Mouse (Mus musculus): ENCODE data around the gene A430005L14Rik. TPM values are rescaled to one million over a fixed set of nuclear protein-coding genes. Genes with fewer than 3 reads are reported as not detected.

Gene A430005L14Rik
- polyA plus RNA-seq, 1 experiment from 2014 or later = 20.7 TPM

DNA sequence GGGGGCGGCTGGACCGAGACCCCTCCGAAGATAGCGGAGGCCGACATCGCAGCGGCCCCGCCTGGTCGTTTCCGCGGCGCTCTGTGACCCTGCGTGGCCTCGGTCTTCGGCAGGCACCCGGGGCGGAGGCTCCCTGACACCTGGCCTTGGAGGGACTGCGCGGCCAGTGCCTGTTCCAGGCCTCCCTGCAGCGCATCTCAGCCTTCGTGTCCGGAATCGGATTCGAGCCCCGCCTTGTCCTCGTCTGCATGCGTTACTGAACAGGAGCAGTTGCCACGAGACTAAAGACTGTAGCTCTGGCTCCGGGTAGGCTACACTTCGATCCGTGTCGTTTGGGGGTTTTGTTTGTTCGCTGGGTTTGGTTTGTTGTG, 18.2 kb downstream of the A430005L14Rik start:
- no peak for TF ChIP-seq CTCF (IDR thresholded peaks at IDR 0.05)
- in situ Hi-C loops (cut with MboI; ENCODE audit: low pct_unique_long_range_greater_than_20kb) = no loop called here
- DNase-seq (ENCODE audit: low read depth, low spot score) (no peak), ATAC-seq (peak; percentile 72)
- no peaks in the 10 kb centered on the region for H3K27me3 ChIP-seq
- POLR2A ChIA-PET = interaction anchor here (1.0 kb wide), 1 partner anchor 15 kb away, joined by 3 read pairs; no protein-coding TSS in a partner anchor
- CTCF ChIA-PET = no interaction called here

DNA sequence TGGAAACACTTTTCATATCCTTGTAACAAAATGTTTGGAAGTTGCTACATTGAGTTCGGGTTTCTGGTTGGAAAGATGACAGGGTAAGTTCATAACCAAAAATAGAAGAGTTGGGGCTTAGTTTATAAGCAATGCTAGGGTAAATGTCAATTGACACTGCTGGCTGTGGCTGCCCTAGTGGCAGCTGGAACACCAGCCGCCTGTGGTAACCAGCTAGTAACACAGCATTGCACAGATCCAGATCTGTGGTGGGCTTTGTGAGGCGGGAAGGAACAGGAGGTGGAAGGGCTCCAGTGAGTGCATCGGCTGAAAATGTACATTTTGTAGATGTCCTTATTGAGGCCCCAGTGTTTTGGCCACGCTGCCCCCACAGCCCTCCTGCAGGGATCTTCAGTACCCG, 18.7 kb downstream of the A430005L14Rik start:
- in situ Hi-C loops (cut with MboI; ENCODE audit: low pct_unique_long_range_greater_than_20kb) = no loop called here
- ATAC-seq (no peak), DNase-seq (ENCODE audit: low read depth, low spot score) (no peak)
- ChIA-PET CTCF (no interaction called here), POLR2A (no interaction called here)
- no peak for TF ChIP-seq CTCF (IDR thresholded peaks at IDR 0.05)
- no peaks in the 10 kb centered on the region for H3K27me3 ChIP-seq

DNA sequence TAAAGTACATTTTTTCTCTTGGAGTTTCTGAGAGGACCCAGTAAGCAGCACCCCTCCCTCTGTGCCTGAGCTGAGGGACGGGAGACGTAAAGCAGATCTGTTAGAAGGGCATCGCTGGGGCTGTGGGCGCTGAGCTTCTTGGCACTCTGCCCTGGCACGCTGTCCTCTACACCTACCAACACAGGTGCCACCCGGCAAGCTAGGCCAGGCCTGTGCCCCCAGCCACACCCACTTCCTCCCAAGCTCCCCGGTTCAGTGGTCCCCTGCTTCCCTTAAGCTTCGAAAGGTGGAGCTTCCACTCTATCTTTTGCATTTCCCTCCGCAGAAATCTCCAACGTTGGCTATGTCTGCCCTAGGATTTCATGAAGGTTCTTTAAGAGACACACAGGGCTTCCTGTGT, 22.2 kb downstream of the A430005L14Rik start:
- no peak for TF ChIP-seq CTCF (IDR thresholded peaks at IDR 0.05)
- no peak for ATAC-seq
- ChIA-PET CTCF (interaction anchor here (1.4 kb wide), 1 partner anchor 9 kb away, joined by 3 read pairs; no protein-coding TSS in a partner anchor), POLR2A (no interaction called here)
- no peaks in the 10 kb centered on the region for H3K27me3 ChIP-seq
- no peak for DNase-seq (ENCODE audit: low read depth, low spot score)
- in situ Hi-C loops (cut with MboI; ENCODE audit: low pct_unique_long_range_greater_than_20kb) = no loop called here

DNA sequence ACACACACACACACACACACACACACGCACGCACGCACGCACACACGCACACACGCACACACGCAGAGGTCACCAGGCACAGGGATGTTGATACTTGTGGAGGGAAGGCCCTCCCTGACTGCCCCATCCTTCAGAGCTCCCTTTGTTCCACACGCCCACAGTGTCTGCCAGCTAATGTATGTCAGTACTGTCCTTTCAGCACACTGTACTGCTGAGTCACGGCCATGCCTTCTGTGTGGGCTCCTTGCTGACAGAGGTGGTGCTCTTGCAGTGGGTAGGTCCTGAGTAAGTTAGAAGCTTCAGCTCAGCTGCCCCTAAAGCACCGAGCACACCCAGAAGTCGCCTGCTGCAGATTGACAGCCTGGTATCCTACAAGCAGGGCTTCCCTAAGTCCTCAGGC, 23.4 kb downstream of the A430005L14Rik start:
- ATAC-seq (no peak), DNase-seq (ENCODE audit: low read depth, low spot score) (no peak)
- H3K27me3 ChIP-seq = no peaks in the 10 kb centered on the region
- CTCF ChIA-PET = no interaction called here
- in situ Hi-C loops (cut with MboI; ENCODE audit: low pct_unique_long_range_greater_than_20kb) = no loop called here
- POLR2A ChIA-PET = no interaction called here
- TF ChIP-seq CTCF (IDR thresholded peaks at IDR 0.05) = no peak

DNA sequence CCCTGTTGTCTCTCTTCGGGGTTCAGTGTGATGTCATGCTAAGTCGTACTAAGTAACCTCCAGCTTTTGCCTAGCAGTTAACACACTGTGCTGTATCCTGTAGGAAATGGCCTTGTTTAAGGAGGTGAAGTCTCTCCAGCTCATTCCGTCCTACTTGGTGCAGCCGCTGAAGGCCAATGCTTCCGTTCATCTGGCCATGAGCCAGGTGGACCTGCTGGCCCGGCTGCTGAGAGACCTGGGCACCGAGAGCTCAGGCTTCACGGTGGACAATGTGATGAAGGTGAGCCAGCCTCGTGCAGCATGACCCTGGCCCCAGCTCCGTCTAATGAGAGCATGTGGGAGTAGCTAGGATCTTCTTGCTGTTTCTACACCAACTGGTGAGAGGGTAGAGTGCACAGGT, 35.7 kb downstream of the A430005L14Rik start:
- no peaks in the 10 kb centered on the region for H3K27me3 ChIP-seq
- ATAC-seq (no peak), DNase-seq (ENCODE audit: low read depth, low spot score) (no peak)
- ChIA-PET CTCF (no interaction called here), POLR2A (no interaction called here)
- no peak for TF ChIP-seq CTCF (IDR thresholded peaks at IDR 0.05)
- in situ Hi-C loops (cut with MboI; ENCODE audit: low pct_unique_long_range_greater_than_20kb) = no loop called here

DNA sequence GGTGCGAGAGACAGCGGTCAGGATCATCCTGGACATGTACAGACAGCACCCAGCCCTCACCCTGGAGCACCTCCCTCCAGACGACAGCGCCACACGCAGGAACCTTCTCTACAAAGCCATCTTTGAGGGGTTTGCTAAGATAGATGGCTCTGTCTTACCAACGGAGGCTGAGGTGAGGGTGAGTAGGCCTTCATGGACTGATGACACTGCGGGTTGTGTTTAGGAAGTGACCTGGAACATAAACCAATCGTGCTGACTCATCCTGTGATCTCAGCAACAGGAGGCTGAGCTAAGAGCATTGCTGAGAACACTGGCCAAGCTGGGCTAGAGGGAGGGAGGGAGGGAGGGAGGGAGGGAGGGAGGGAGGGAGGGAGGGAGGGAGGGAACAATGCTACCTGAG, 36.5 kb downstream of the A430005L14Rik start:
- ChIA-PET POLR2A (no interaction called here), CTCF (no interaction called here)
- in situ Hi-C loops (cut with MboI; ENCODE audit: low pct_unique_long_range_greater_than_20kb) = no loop called here
- H3K27me3 ChIP-seq = no peaks in the 10 kb centered on the region
- no peak for TF ChIP-seq CTCF (IDR thresholded peaks at IDR 0.05)
- ATAC-seq (no peak), DNase-seq (ENCODE audit: low read depth, low spot score) (no peak)

DNA sequence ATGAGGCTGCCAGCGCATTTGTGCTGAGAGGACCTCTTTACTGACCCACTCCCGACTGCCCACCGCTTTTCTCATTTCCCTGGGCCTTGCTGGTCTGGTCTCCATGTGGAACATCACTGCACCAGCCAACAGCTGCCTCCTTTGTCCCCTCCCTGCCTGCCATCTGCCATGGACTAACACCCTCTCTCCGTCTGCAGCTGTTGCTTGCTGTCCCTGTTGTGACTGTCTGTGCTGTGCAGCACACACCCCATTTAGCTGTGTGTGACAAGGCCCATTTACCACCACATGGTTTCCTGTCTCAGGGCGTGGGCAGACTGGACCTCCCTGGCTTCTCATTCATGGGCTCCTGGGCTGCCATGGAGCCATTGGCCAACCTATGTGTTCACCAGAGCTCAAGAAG, 48.5 kb downstream of the A430005L14Rik start:
- ChIA-PET CTCF (interaction anchor here (0.5 to 0.9 kb wide), 2 partner anchors 10 to 85 kb away, joined by 3 read pairs; no protein-coding TSS in a partner anchor), POLR2A (no interaction called here)
- ATAC-seq (no peak), DNase-seq (ENCODE audit: low read depth, low spot score) (no peak)
- no peak for TF ChIP-seq CTCF (IDR thresholded peaks at IDR 0.05)
- in situ Hi-C loops (cut with MboI; ENCODE audit: low pct_unique_long_range_greater_than_20kb) = no loop called here
- no peaks in the 10 kb centered on the region for H3K27me3 ChIP-seq

DNA sequence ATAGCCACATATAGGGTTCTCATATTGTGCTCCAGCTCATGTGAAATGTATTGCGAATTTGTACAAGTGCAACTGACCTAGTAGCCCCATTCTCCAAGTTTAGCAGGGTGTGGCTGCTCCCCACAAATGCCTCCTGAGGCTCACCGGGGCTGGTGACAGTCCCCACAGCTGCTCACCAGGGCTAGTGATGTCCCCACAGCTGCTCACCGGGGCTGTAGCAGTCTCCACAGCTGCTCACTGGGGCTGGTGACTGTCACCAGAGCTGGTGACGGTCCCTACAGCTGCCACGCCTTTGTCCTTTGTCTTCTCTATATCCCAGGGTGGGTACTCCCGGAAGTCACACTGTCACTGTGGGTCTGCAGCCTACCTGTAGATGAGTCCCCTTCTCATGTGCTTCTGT, 49.2 kb downstream of the A430005L14Rik start:
- in situ Hi-C loops (cut with MboI; ENCODE audit: low pct_unique_long_range_greater_than_20kb) = no loop called here
- DNase-seq (ENCODE audit: low read depth, low spot score) = no peak
- ATAC-seq = no peak
- no peaks in the 10 kb centered on the region for H3K27me3 ChIP-seq
- ChIA-PET POLR2A (no interaction called here), CTCF (interaction anchor here (0.5 to 0.9 kb wide), 2 partner anchors 11 to 84 kb away, joined by 3 read pairs; no protein-coding TSS in a partner anchor)
- TF ChIP-seq CTCF (IDR thresholded peaks at IDR 0.05) = no peak

DNA sequence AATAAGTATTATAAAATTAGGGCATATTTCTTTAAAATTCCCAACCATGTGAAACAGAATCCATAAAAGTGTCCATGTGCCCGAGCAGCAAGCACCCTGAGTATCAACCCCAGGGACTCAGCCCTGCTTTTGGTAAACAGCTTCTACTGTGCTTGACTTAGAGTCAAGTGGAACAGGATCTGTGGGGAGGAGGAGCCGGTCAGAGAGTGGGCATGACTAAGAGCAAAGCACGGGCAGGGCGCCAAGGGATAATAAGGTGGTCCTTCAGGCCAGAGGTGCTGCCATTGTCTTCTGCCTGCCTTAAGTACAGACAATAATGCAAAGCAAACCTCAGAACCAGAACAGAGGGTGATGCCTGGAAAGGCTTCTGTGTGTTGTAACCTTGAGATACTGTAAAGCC, 50.7 kb downstream of the A430005L14Rik start:
- CTCF ChIA-PET = no interaction called here
- in situ Hi-C loops (cut with MboI; ENCODE audit: low pct_unique_long_range_greater_than_20kb) = no loop called here
- no peak for TF ChIP-seq CTCF (IDR thresholded peaks at IDR 0.05)
- H3K27me3 ChIP-seq = no peaks in the 10 kb centered on the region
- no peak for DNase-seq (ENCODE audit: low read depth, low spot score)
- POLR2A ChIA-PET = no interaction called here
- no peak for ATAC-seq

DNA sequence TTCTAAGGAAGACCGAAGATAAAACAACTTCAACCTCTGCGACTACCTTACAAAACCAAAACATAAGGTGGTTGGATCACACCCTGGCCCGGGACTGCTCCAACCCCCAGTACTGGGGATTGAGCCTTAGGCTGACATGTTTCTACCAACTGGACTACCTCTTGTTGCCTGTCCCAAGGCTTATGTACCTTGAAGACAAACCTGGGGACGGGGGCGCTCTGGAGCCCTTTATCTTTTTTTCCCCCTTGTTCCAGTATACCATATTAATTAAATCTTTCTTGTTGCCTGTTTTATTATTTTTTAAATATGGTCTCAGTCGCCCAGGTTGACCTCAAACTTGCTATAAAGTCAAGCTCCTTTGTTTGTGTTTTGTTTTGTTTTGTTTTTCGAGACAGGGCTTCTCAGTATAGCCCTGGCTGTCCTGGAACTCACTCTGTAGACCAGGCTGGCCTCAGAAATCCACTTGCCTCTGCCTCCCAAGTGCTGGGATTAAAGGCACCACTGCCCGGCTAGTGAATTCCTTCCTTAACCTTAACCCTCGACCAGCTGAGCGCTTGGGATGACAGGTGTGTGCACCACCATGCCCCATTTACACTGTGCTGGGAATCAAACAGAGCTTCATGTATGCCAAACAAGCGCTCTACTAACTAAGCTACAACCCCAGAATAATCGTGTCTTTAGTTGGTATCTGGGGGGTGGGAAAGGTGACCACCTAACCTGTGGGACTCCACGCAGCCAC, 54.0 kb downstream of the A430005L14Rik start:
- peak; percentile 45 for ATAC-seq
- H3K27me3 ChIP-seq = no peaks in the 10 kb centered on the region
- TF ChIP-seq CTCF (IDR thresholded peaks at IDR 0.05) = no peak
- in situ Hi-C loops (cut with MboI; ENCODE audit: low pct_unique_long_range_greater_than_20kb) = no loop called here
- ChIA-PET POLR2A (interaction anchor here (0.7 to 1.5 kb wide), 4 partner anchors 8 to 14 kb away, joined by 3 to 11 read pairs (median 4); no protein-coding TSS in a partner anchor), CTCF (interaction anchor here (2.1 kb wide), 1 partner anchor 8 kb away, joined by 8 read pairs; no protein-coding TSS in a partner anchor)
- no peak for DNase-seq (ENCODE audit: low read depth, low spot score)

Other genes starting within 250 kb of the A430005L14Rik start
- gene Dffb, start 17.9 kb downstream of the A430005L14Rik start, polyA plus RNA-seq (2021) = 4.1 TPM
- gene Cep104, start 18.0 kb downstream of the A430005L14Rik start, polyA plus RNA-seq (2021) = 19.2 TPM
- gene Lrrc47, start 54.5 kb downstream of the A430005L14Rik start, polyA plus RNA-seq (2021) = 44.3 TPM
- 46.4 TPM for gene Smim1, start 69.0 kb downstream of the A430005L14Rik start, polyA plus RNA-seq (2021)
- 0.03 TPM for gene Ccdc27, start 85.4 kb downstream of the A430005L14Rik start, polyA plus RNA-seq (2021)
- gene Trp73, start 183.0 kb downstream of the A430005L14Rik start, polyA plus RNA-seq (2021) = 0.46 TPM
- 15.9 TPM for gene Wrap73, start 185.1 kb downstream of the A430005L14Rik start, polyA plus RNA-seq (2021)
- gene Tprgl, start 203.4 kb downstream of the A430005L14Rik start, polyA plus RNA-seq (2021) = 55.4 TPM
- gene Megf6, start 213.5 kb downstream of the A430005L14Rik start, polyA plus RNA-seq (2021) = 2.0 TPM

Data from Patski (cell line).